Mouse (Mus musculus) naive thymus-derived CD4-positive, alpha-beta T cell, adult 5 months (primary cell): Measurements from ENCODE around the gene Uroc1. TPM values are rescaled to one million over a fixed set of nuclear protein-coding genes. Genes with fewer than 3 reads are reported as not detected.

Experiments used
- polyA plus RNA-seq: library from polyadenylated mRNA; unstranded; fragments of 100-300 nt; shearing (Covaris generic); gene quantifications from one replicate; pipeline ENCODE4 v1.2.1, GENCODE M21; 2017

Gene Uroc1
- not detected for polyA plus RNA-seq

DNA sequence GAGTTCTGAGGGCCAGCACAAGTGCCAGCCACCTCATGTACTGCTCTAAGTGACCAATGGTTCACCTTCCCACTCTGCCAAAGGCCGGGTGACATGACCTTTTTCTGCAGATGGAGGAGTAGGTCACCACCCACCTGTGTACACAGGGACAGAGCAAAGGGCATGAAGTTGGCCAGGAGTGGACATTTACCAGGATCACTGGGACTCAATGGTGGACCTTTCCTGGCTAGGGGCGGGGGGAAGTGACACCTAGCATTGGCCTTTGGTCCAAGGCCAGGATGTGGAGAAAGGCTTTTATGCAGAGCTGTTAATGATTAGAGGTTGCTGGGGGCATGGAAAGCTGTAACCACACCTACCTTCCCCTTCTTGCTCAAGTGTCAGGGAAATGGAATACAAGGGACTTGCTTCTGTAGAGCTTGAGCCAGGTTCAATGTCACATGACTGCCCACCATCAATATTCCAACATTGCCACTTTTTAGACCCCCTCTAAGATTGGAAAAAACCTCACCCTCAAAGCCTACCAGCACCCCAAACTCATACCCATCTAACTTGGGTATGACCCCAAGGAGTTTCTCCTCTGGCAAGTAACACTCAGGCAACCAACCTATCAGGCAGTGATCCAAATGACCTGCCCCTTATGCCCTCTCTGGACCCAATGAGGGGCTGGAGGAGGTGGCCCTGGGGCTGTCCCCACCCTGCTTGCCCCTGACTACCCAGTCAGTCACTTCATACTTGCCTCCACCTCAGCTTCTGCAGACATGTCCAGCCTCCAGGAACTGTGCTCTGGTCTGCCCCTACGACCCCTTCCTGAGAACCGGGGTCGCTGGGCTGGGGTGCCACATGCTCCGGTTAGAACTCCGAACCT, at the start of gene Uroc1:
Uroc1 (plus strand) TSS at position 724 of the 865 bp plus-strand sequence.

DNA sequence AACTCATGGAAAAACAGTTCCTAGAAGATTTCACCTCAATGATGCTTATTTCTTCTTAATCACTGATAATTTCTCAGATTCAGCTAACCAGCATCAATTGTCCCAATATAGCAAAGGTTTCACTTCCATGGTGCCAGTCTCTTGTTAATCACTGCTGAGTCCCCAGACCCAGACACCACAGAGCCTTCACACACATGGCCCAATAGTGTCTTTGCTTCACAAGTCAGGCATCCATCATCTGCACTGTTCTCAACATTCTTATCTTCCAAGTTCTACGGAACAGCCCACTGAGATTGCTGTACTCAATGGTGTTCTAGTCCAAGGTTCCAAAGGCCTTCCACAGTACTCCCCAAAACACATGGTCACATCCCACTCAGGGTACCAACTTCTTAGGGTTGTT, 32.2 kb upstream of the Uroc1 start, which contains the start of gene BC048671:
BC048671 (plus strand) TSS at position 301 of the 400 bp plus-strand sequence.

DNA sequence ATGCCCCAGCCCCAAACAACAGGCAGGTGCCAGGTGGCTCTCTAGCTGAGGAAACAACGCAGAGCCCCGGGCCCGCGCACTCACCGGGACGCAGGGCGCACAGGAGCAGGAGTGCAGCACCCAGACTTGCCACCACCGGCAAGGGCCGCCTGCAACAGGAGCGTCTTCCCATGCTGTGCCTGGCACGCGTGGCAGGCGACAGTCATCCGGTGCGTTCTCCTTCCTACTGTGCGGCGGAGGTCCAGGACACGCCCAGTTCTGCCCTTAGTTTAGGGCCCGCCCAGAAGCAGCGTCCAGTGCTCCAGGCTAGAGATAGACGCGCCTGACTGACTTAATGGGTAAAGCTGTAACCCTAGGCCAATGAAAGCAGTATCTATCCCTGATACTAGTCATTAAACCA, 8.1 kb upstream of the Uroc1 start, which contains the start of gene Chst13:
Chst13 (minus strand) TSS at position 195 of the 400 bp plus-strand sequence.

DNA sequence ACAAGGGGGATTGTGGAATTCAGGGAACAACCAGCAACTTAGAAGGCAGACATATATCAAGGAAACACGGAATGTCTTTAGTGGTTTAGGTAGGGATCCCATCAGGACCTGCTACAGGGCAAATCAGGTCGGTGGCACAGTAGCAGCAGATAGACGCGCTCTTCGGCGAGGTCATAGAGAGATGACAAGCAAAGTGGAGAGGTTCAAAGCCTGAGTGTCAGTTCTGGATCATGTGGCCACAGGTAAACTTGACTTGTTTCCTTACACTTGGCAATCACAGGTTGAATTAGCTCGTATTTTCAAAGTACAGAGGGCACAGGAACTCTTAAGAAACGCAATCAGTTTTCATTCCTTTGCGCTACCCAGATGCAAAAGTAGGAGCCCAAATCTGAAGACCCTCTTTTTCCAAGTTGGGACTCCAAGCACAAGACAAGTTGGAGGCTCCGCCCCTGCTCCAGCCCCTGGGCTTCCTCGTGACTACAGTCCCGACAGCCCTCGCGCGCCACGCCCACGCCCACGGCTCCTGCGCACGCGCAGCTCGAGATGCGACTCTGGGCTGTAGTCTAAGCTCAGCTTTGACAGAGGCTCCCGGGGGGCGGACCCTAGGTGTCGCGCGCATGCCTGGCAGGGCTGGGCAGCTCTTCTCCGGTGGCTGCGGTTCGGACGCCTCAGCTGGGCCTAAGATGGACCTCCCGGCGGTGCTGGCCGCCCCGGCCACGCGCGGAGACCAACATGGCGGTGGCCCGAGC, 36.1 kb downstream of the Uroc1 start, which contains the start of gene Zxdc:
Zxdc (plus strand) TSS at position 517 of the 749 bp plus-strand sequence.

Other genes with a start within 250 kb of the Uroc1 start
- not detected for gene Vmn1r50, start 231.9 kb upstream of the Uroc1 start, polyA plus RNA-seq
- gene Vmn1r51, start 210.7 kb upstream of the Uroc1 start, polyA plus RNA-seq: not detected
- not detected for gene Vmn1r52, start 158.5 kb upstream of the Uroc1 start, polyA plus RNA-seq
- gene V1ra8, start 130.5 kb upstream of the Uroc1 start, polyA plus RNA-seq: not detected
- gene Vmn1r53, start 108.8 kb upstream of the Uroc1 start, polyA plus RNA-seq: not detected
- not detected for gene Vmn1r54, start 87.0 kb upstream of the Uroc1 start, polyA plus RNA-seq
- gene BC048671, start 32.1 kb upstream of the Uroc1 start, polyA plus RNA-seq: not detected
- not detected for gene Chst13, start 8.1 kb upstream of the Uroc1 start, polyA plus RNA-seq
- 44.7 TPM for gene Zxdc, start 36.2 kb downstream of the Uroc1 start, polyA plus RNA-seq
- 0.11 TPM for gene Cfap100, start 95.5 kb downstream of the Uroc1 start, polyA plus RNA-seq
- gene Klf15, start 129.3 kb downstream of the Uroc1 start, polyA plus RNA-seq: not detected
- 1.7 TPM for gene Aldh1l1, start 153.1 kb downstream of the Uroc1 start, polyA plus RNA-seq